Mouse (Mus musculus): ENCODE measurements around the gene Otos. TPM values are rescaled to one million over a fixed set of nuclear protein-coding genes. Genes with fewer than 3 reads are reported as not detected.

Otos gene
- 0.35 TPM for polyA plus RNA-seq (2017; shearing (Covaris generic))

DNA sequence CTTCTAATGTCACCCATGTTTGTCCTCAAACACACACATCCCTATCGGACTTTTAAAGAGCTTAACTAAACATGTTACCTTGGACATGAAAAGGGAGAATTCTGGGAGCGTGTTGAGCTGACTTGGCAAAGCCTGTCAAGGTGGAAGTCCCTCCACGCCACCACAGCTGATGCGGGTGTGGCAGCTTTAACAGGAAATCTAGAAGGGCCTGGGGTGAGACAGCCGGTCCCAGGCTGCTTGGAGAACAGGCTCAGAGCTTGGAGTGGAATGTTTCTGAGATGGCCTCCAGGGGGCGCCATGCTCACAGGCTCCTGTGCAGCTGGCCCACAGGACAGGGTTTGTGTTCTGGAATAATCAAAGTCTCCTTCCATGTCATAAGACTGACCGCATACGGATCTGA, at the start of gene Otos:
TSS of gene Otos (minus strand) at position 169 of the 400 bp plus-strand sequence.

DNA sequence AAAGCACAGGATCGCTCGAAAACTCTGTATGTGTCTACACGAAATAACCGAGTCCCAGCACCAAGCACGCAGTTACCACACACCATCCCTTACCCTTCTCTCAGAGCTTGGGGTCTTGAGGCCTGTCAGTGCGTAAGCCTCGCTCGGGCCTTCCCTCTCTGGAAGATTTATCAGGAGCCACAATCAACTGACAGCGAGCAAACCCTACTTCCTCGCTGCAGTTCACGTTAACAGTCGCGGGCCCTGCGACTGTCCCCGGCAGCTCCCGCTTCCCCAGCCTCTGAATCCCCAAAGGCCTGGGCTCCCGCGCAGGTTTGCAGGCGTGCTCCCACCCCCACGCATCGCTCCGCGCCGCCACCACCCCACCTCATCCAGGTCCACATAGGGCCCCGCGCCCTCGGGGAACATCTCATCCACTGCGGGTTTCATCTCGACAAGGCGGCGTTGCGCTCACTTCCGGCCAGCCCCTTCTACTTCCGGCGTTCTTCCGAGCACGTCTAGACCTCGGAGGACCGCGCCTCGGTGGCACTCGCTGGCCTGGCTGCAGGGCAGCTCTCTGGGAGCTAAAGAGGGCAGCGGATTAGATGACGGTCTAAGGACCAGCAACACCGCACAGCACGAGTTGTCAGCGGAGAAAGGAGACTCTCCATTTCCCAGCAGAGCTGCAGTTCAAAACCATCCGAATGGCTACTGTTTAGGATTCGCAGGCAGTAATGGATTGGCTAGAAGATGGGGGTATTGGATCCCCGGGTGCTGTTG, 6.9 kb downstream of the Otos start, which contains the start of gene Cops9:
TSS of gene Cops9 (minus strand) at position 472 of the 759 bp plus-strand sequence.

DNA sequence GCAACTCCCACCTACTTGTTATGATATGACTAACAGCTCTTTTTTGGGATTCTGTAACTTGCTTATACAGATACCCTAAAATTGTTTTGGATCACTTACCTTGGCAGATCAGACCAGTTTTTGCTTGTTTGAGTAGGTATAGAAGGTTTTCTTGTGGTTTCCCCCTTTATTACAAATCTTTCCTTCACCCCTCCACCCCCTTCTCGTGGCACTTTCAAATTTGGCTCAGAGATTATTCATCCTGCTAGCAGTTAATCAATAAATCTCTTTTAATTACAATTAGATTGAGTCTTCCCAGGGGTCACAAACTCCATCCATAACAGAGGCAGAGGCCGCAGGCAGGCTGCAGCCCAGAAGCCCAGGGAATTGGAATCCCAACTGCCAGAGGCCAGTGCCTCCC, 31.2 kb downstream of the Otos start, which contains the start of gene Olfr12:
TSS of gene Olfr12 (plus strand) at position 301 of the 400 bp plus-strand sequence.

DNA sequence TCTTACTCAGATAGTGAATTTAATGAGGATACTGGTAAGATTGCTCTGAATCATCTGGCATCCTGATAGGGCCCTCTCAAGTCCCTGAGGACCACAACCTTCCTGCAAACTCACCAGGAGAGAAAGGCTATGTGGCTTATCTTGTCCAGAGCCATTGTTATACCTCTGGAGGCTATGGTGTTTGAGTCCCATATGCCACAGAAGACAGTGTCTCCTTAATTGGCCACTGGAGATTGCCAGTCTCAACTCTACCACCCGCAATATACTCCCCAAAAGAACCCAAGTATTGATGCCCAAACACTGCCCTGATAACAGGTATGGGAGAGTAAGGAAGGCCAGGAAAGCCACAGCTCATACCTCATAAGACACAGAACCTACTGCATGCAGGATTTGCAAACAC, 43.2 kb downstream of the Otos start, which contains the start of gene Olfr1410:
TSS of gene Olfr1410 (plus strand) at position 301 of the 400 bp plus-strand sequence.

Other genes with a start within 250 kb of the Otos start
- 170 TPM for gene Ndufa10, start 175.0 kb downstream of the Otos start, polyA plus RNA-seq (2017; shearing (Covaris generic))
- gene Olfr1416, start 163.7 kb downstream of the Otos start, polyA plus RNA-seq (2017; shearing (Covaris generic)) = not detected
- gene Olfr1415, start 152.7 kb downstream of the Otos start, polyA plus RNA-seq (2017; shearing (Covaris generic)) = not detected
- not detected for gene Olfr1414, start 130.2 kb downstream of the Otos start, polyA plus RNA-seq (2017; shearing (Covaris generic))
- not detected for gene Olfr1413, start 77.5 kb downstream of the Otos start, polyA plus RNA-seq (2017; shearing (Covaris generic))
- gene Olfr1412, start 63.1 kb downstream of the Otos start, polyA plus RNA-seq (2017; shearing (Covaris generic)) = not detected
- not detected for gene Olfr1411, start 54.4 kb downstream of the Otos start, polyA plus RNA-seq (2017; shearing (Covaris generic))
- not detected for gene Olfr1410, start 43.1 kb downstream of the Otos start, polyA plus RNA-seq (2017; shearing (Covaris generic))
- gene Olfr12, start 31.1 kb downstream of the Otos start, polyA plus RNA-seq (2017; shearing (Covaris generic)) = 0.09 TPM
- gene Cops9, start 6.9 kb downstream of the Otos start, polyA plus RNA-seq (2017; shearing (Covaris generic)) = 161 TPM
- 6.9 TPM for gene Gpc1, start 182.8 kb upstream of the Otos start, polyA plus RNA-seq (2017; shearing (Covaris generic))